Mouse (Mus musculus): Measurements from ENCODE around the gene Cxcl13.

- TF ChIP-seq EP300 (IDR thresholded peaks at IDR 0.05; ENCODE audit: low read depth) (no peak), CTCF (IDR thresholded peaks at IDR 0.05; ENCODE audit: low read depth) (no peak)
Observed at GRCm38 (mm10) chr5:95924023-95924422, 32.7 kb upstream of the Cxcl13 start.

All from heart, postnatal 0 days (tissue).